Mouse (Mus musculus): ENCODE results near the gene 9230102O04Rik. TPM values are rescaled to one million over a fixed set of nuclear protein-coding genes. Genes with fewer than 3 reads are reported as not detected.

9230102O04Rik gene
- total RNA-seq (2017) = not detected in 2 replicates

- peak; percentile 78 for ATAC-seq (replicated peaks; ENCODE audit: low read depth, poor library complexity, severe bottlenecking)
These were observed at the start of gene 9230102O04Rik for GRCm38 (mm10) chr2:9888913-9889650. Gene 9230102O04Rik, minus strand, starts transcription at chr2:9889540.

- ATAC-seq (replicated peaks; ENCODE audit: low read depth, poor library complexity, severe bottlenecking) = no peak
These were observed 46.6 kb upstream of the 9230102O04Rik start for GRCm38 (mm10) chr2:9935965-9936364.

DNA sequence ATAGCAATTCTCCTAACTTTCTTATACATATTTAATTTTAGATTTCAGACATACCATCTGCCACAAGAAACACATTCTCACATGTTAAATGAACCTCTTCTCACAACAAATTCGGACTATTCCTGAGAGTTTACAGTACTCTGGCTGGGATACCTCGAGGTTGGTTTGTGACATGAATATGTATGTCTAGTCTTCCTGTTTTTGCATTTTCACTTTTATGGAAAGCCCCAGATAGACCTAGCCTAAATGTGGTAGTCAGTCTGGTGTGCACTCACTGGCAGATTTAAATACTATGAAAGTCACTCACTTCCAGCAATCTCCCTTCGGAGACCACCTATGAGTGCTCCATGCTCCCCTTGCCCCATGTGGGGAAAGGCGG is 37.6 kb upstream of the 9230102O04Rik start:
- no peak for ATAC-seq (replicated peaks; ENCODE audit: low read depth, poor library complexity, severe bottlenecking)

- peak; percentile 71; the same call in 1 of the 2 replicates for ATAC-seq (replicated peaks; ENCODE audit: low read depth, poor library complexity, severe bottlenecking)
These were observed 37.0 kb upstream of the 9230102O04Rik start for GRCm38 (mm10) chr2:9926194-9926904.

DNA sequence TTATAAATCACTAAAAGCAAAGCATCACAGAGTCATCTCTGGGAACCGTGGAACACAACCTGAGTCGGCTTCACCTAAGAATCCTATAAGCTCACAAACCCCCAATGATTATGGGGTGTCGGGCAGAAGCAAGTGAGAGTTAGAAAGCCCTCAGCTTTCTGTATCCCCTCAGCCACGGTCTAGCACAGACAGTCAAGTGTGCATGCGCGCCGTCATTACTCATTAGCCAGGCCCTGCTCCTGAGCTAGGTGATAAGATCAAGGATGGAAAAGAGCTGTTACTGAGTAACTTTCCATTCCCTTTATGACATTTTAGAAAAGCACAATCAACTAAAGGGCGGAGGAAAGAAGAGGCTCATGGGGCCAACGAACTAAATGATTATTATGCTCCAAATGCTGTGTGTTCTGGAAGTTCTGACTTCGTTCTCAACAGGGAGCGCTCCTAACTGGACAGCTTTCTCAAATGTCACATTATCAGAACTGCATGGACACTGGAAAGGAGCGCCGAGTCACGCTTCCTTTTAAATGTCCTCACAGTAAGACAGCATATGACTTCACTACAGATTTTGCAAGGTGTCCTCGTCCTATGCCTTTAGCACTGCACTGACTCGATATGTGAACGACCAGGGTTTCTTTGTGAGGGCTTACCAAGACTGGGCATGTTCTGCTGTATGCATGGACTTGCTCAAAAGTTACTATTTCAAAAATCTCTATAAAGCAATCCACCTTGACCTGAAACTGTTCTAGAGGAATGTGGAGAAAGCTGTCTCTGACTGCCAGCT is 29.5 kb upstream of the 9230102O04Rik start:
- no peak for ATAC-seq (replicated peaks; ENCODE audit: low read depth, poor library complexity, severe bottlenecking)

- no peak for ATAC-seq (replicated peaks; ENCODE audit: low read depth, poor library complexity, severe bottlenecking)
These were observed 28.3 kb upstream of the 9230102O04Rik start for GRCm38 (mm10) chr2:9917602-9918001.

DNA sequence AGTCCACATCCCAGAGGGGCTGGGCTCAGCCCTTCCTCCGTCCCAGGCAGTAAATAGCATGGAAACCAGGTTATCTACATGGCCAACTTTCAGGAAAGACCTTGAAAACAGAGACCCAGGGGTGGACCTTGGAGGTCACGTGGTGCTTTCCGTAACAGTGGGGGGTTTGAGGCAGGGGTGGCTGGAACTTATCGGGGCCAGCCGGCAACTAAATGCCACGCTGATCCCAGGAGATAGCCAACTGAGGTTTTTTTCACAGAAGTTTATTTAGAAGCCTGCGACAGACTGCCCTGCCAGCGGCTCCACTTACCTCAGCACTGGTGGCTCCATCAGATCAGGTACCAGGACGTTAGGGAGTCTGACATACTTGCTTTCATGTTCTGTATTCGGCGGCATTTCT is 16.7 kb upstream of the 9230102O04Rik start:
- ATAC-seq (replicated peaks; ENCODE audit: low read depth, poor library complexity, severe bottlenecking) = peak; percentile 55; the same call in 1 of the 2 replicates

DNA sequence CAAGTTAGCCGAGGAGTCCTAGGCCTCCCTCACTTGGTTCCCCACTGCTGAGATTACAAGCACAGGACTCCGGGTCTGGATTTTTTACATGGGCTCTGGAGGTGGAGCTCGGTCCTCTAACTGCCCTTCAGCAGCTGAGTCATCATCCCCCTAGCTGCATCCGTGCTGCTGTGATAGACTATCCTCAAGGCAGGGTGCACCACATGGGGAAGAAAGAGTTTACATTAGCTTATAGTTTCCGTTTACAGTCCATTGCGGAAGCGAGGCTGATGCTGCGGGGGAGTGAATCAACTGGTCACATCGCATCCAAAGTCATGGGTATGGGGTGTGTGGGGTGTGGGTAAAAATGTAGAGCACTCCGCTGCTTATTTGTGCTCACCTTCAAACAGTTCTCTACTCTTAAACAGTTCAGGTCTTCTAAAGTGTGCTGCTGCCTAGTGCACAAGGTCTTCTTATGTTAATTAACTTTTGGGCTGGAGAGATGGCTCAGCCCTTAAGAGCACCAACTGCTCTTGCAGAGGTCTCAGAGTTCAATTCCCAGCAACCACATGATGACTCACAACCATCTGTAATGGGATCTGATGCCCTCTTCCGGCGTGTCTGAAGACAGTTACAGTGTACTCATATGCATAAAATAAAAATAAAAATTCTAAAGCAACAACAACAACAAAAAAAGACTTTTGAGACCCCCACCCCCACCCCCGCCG is 14.7 kb upstream of the 9230102O04Rik start:
- no peak for ATAC-seq (replicated peaks; ENCODE audit: low read depth, poor library complexity, severe bottlenecking)

GRCm38 (mm10) chr2:9897846-9898245 is 8.5 kb upstream of the 9230102O04Rik start:
- no peak for ATAC-seq (replicated peaks; ENCODE audit: low read depth, poor library complexity, severe bottlenecking)

DNA sequence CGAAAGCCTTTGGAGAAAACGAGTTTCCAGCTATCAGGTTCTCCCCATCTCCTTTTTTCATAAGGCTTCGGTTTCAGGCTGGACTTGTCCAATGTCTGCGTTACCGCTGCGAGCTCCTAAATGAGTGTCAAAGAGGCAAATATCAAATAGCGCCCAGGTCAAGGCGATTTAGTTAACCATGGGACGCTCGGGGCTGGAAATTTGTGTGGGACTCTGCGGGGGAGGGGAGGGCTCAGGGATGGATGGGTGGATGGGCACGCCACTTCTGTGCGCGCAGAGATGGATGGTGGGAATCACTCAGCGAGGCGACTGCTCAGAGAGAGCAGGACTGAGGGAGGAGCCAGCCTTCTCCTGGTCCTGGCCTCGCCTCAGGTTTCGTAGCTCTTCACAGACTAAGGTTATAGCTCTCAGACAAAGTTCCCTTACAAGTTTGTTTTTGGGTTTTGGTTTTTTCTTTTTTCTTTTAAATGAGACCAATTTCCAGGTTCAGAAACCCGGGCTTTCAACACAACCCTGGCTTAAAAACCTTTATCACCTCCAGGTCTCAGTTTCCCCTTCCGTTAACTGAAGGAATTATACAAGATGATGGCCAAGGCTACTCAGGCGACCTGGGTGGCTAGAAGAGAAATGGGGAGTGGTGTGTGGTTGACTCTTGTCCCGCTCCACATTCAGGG is 6.9 kb upstream of the 9230102O04Rik start:
- no peak for ATAC-seq (replicated peaks; ENCODE audit: low read depth, poor library complexity, severe bottlenecking)

DNA sequence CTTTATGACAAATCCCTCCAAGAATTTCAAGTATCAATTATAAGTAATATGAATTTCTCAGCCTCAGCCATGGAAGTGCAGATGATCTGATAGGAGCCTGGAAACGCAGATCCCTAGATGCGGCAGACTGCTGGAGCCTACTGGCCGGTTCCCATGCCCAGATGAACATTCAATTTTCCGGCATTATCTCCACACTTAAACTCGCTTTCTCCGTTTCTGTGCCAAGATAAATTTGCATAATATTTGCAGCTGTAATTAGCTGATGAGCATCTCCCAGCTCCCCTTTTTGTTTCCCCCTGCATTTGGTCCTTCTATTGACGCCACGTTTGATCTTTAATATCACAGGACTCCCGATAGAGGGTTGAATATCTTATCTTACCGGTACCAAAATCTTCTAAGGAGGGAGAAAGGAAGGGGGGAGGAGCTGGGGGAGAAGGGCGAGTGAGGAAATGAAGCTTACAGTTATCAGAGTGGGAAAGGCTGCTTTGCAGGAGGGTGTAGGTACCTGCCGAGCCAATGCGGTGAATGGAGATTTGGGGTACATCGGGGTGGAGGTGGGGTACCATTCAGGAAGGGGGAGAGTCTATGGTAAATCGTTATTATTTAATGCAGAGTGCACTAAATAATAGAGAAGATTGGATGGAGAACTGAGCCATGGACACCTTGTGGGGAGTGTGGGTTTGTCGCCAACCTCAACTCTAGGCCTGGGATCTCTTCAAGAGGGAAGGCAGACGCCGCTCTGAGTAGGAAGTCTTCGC is 5.7 kb upstream of the 9230102O04Rik start:
- no peak for ATAC-seq (replicated peaks; ENCODE audit: low read depth, poor library complexity, severe bottlenecking)

- no peak for ATAC-seq (replicated peaks; ENCODE audit: low read depth, poor library complexity, severe bottlenecking)
These were observed 4.1 kb upstream of the 9230102O04Rik start for GRCm38 (mm10) chr2:9893272-9893953.

- ATAC-seq (replicated peaks; ENCODE audit: low read depth, poor library complexity, severe bottlenecking) = no peak
These were observed 3.2 kb upstream of the 9230102O04Rik start for GRCm38 (mm10) chr2:9892541-9892940.

DNA sequence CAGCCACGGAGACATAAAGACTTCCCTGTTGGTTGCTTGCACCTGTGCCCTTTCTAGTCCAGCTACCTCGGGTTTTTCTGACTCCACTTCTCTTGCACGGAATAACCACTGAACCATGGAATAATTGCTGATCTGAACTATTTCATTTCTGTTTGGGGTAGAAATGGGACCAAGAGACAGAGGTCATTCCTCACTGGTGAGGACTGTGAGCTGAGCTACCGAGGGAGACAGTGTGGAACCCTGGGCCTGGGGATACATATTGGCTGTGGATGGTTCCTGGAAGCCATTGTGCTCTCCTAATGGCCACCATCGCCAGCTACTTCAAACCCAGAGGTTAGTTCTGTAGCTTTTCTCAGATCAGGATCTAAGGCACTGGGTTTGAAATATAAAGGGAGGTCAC is 1.6 kb upstream of the 9230102O04Rik start:
- ATAC-seq (replicated peaks; ENCODE audit: low read depth, poor library complexity, severe bottlenecking) = no peak

GRCm38 (mm10) chr2:9890251-9890650 is 911 bp upstream of the 9230102O04Rik start:
- no peak for ATAC-seq (replicated peaks; ENCODE audit: low read depth, poor library complexity, severe bottlenecking)

- no peak for ATAC-seq (replicated peaks; ENCODE audit: low read depth, poor library complexity, severe bottlenecking)
These were observed 377 bp upstream of the 9230102O04Rik start, which contains the start of gene Gata3 for GRCm38 (mm10) chr2:9889651-9890183. Gene Gata3, minus strand, starts transcription at chr2:9890034.

DNA sequence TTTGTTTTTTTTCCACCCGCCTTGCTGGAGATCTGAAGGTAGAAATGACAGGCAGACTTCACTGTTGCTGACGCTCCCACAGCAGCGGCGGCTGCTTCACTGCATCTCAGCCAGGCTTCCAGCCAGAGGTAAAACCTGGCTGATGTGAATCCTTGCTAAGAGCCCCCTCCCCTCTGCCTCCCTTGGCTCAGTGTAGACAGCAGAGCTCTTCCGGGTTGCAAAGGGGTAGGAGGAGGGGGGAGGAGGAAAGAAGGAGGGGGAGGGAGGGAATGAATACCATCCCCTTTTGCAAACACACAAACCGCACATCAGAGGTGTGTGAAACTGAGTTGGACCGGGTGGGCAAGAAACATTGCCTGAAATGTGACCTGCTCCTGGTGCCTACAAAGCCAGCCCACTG is 1.7 kb downstream of the 9230102O04Rik start:
- no peak for ATAC-seq (replicated peaks; ENCODE audit: low read depth, poor library complexity, severe bottlenecking)
